Mouse (Mus musculus) forebrain, embryonic 10.5 days (tissue): ENCODE results near the gene Mpp4. TPM values are rescaled to one million over a fixed set of nuclear protein-coding genes. Genes with fewer than 3 reads are reported as not detected.

Experiments
- DNase-seq: peaks from one replicate; pipeline ENCODE4 v3.0.0-alpha.2; 2017; ENCODE audit warnings: low spot score; ENCODE audit errors: extremely low spot score
- H3K27ac ChIP-seq: fragments of 300-500 bp; sonication (generic); 2 replicates; pipeline ENCODE4 v1.5.1; 2016; ENCODE audit warnings: mild to moderate bottlenecking
- H3K27me3 ChIP-seq: fragments of 300-500 bp; sonication (generic); 2 replicates; pipeline ENCODE4 v1.6.1; 2016; ENCODE audit warnings: mild to moderate bottlenecking; ENCODE audit not compliant: poor library complexity, severe bottlenecking
- H3K36me3 ChIP-seq: fragments of 300-500 bp; sonication (generic); replicated peaks from 2 replicates; pipeline ENCODE4 v1.6.1; 2016; ENCODE audit warnings: mild to moderate bottlenecking, moderate library complexity
- H3K4me1 ChIP-seq: fragments of 300-500 bp; sonication (generic); 2 replicates; pipeline ENCODE4 v1.6.1; 2016
- H3K4me3 ChIP-seq: fragments of 300-500 bp; sonication (generic); 2 replicates; pipeline ENCODE4 v1.5.1; 2016; ENCODE audit warnings: mild to moderate bottlenecking, moderate library complexity
- H3K9me3 ChIP-seq: fragments of 300-500 bp; sonication (generic); 2 replicates; pipeline ENCODE4 v1.6.1; 2016; ENCODE audit warnings: mild to moderate bottlenecking, moderate library complexity
- WGBS: fragments of 180-500 bp; shearing (Covaris S2); methylation state at CpG from one replicate; pipeline ENCODE4 v1.1.7; 2016; 5-methylcytosine and 5-hydroxymethylcytosine counted together
- polyA plus RNA-seq: library from polyadenylated mRNA; unstranded; fragments of >200 nt; fragmentation: Nextera tagmentation; extraction: Ambion mirVana; gene quantifications from 2 replicates; pipeline ENCODE4 v1.2.1, GENCODE M21; 2016

Mpp4 gene
- polyA plus RNA-seq, 1 experiment from 2014 or later: 0.20 TPM

GRCm38 (mm10) chr1:59162309-59163024, 722 bp downstream of the Mpp4 start:
- H3K4me3 ChIP-seq: no peak overlapping the region
- no peaks in the 10 kb centered on the region for H3K9me3 ChIP-seq
- peaks cover 27% of the 10 kb centered on the region for H3K36me3 ChIP-seq
- no peak for DNase-seq
- WGBS: 26% methylated on average over 8 of the region's 8 CpGs
- H3K27me3 ChIP-seq: peaks cover 10% of the 10 kb centered on the region; the same call in 1 of the 2 replicates
- peaks cover 24% of the 10 kb centered on the region for H3K4me1 ChIP-seq
- H3K27ac ChIP-seq: no peak overlapping the region

DNA sequence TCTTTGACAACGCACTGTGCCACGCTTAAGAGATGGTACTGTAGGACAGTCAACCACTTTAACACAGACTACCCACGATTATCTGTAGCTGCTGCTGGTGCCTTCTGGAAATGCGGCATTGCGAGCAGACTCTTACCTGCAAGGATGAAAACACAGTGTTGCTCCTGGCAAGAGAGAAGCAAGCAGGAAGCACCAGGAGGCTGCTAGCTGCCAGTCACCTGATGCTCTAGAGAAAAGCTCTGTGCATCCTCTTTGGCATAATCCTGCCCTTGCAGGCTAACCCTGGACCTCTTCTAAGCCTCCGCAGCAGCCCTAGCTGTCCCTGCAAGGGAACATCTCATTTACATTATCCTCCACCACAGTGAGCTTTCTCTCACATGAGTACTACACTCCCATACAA, 1.8 kb downstream of the Mpp4 start:
- peaks cover 10% of the 10 kb centered on the region; the same call in 1 of the 2 replicates for H3K27me3 ChIP-seq
- no peak overlapping the region for H3K4me3 ChIP-seq
- H3K9me3 ChIP-seq: no peaks in the 10 kb centered on the region
- H3K36me3 ChIP-seq: peaks cover 17% of the 10 kb centered on the region
- peaks cover 24% of the 10 kb centered on the region for H3K4me1 ChIP-seq
- WGBS: 63% methylated on average over 6 of the region's 6 CpGs
- DNase-seq: no peak
- H3K27ac ChIP-seq: no peak overlapping the region

DNA sequence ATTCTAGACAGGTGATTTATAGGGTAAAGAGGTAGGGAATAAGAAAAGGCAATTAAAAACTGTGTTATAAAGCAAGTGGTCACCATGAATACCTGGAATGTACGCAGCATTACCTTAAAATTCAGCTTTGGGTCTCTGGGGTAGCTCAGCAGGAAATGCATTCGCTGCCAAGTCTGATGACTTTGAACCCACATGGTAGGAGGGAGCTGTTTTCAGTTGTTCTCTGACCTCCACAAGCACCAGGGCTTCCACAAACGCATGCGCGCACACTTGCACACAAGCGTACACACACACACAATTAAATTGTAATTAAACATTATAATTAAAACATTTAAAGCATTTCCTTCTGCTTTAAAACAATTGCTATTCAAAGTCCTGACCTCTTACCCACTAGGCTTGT, 2.3 kb downstream of the Mpp4 start:
- Histone ChIP-seq H3K36me3 (peaks cover 11% of the 10 kb centered on the region), H3K9me3 (no peaks in the 10 kb centered on the region), H3K4me1 (peaks cover 24% of the 10 kb centered on the region)

GRCm38 (mm10) chr1:59159136-59159535, 4.1 kb downstream of the Mpp4 start:
- Histone ChIP-seq H3K4me3 (no peak overlapping the region), H3K27ac (no peak overlapping the region), H3K4me1 (peaks cover 21% of the 10 kb centered on the region), H3K36me3 (peaks cover 9% of the 10 kb centered on the region), H3K27me3 (peaks cover 10% of the 10 kb centered on the region; the same call in 1 of the 2 replicates), H3K9me3 (no peaks in the 10 kb centered on the region)
- DNase-seq: no peak
- WGBS: 88% methylated on average over 3 of the region's 3 CpGs

More for the DNA sequence above, 2.3 kb downstream of the Mpp4 start:
- no peak overlapping the region for H3K27ac ChIP-seq
- no peak overlapping the region for H3K4me3 ChIP-seq
- no peak for DNase-seq
- H3K27me3 ChIP-seq: peaks cover 10% of the 10 kb centered on the region; the same call in 1 of the 2 replicates
- 88% methylated on average over 6 of the region's 6 CpGs for WGBS

DNA sequence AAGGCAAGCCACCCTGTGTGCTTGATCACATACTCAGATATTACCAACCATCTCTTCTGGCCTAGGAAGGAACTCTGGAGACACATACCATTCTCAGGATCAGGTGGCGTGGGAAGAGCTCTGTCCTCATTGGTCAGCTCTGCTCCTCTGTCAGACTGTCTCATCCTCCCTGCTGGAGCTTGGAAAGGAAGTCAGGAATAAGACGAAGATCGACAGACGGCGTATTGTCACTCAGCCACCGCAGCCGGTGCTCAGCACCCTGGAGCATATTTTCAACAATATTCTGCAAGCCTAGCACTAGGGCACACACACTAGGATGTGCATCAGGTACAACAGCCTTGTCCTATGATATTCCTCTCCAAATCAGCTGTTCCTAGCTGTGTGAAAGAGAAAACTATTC, 4.7 kb downstream of the Mpp4 start:
- Histone ChIP-seq H3K36me3 (peaks cover 5% of the 10 kb centered on the region), H3K4me1 (peaks cover 18% of the 10 kb centered on the region), H3K27ac (no peak overlapping the region), H3K27me3 (peaks cover 10% of the 10 kb centered on the region; the same call in 1 of the 2 replicates), H3K4me3 (no peak overlapping the region), H3K9me3 (no peaks in the 10 kb centered on the region)
- WGBS: 86% methylated on average over 7 of the region's 7 CpGs
- DNase-seq: no peak

- peaks cover 10% of the 10 kb centered on the region; the same call in 1 of the 2 replicates for H3K27me3 ChIP-seq
- 91% methylated on average over 4 of the region's 4 CpGs for WGBS
- no peaks in the 10 kb centered on the region for H3K9me3 ChIP-seq
- no peak overlapping the region for H3K4me3 ChIP-seq
- no peak overlapping the region for H3K27ac ChIP-seq
- DNase-seq: no peak
- H3K36me3 ChIP-seq: no peaks in the 10 kb centered on the region
- peaks cover 12% of the 10 kb centered on the region for H3K4me1 ChIP-seq
Measured at GRCm38 (mm10) chr1:59157846-59158245, 5.3 kb downstream of the Mpp4 start.

GRCm38 (mm10) chr1:59152346-59152745, 10.8 kb downstream of the Mpp4 start:
- H3K4me3 ChIP-seq: no peak overlapping the region
- DNase-seq: no peak
- WGBS: 81% methylated on average over 4 of the region's 4 CpGs
- H3K36me3 ChIP-seq: no peaks in the 10 kb centered on the region
- H3K4me1 ChIP-seq: no peaks in the 10 kb centered on the region
- H3K27me3 ChIP-seq: no peaks in the 10 kb centered on the region
- H3K9me3 ChIP-seq: no peaks in the 10 kb centered on the region
- no peak overlapping the region for H3K27ac ChIP-seq

GRCm38 (mm10) chr1:59150542-59150941, 12.6 kb downstream of the Mpp4 start:
- WGBS: 83% methylated on average over 5 of the region's 5 CpGs
- H3K4me1 ChIP-seq: no peaks in the 10 kb centered on the region
- no peaks in the 10 kb centered on the region for H3K27me3 ChIP-seq
- no peaks in the 10 kb centered on the region for H3K36me3 ChIP-seq
- H3K9me3 ChIP-seq: no peaks in the 10 kb centered on the region
- no peak overlapping the region for H3K4me3 ChIP-seq
- H3K27ac ChIP-seq: no peak overlapping the region
- DNase-seq: no peak

GRCm38 (mm10) chr1:59144543-59144942, 18.6 kb downstream of the Mpp4 start:
- no peaks in the 10 kb centered on the region for H3K27me3 ChIP-seq
- 82% methylated on average over 10 of the region's 10 CpGs for WGBS
- H3K9me3 ChIP-seq: no peaks in the 10 kb centered on the region
- no peak overlapping the region for H3K27ac ChIP-seq
- DNase-seq: no peak
- no peaks in the 10 kb centered on the region for H3K36me3 ChIP-seq
- H3K4me3 ChIP-seq: no peak overlapping the region
- no peaks in the 10 kb centered on the region for H3K4me1 ChIP-seq

DNA sequence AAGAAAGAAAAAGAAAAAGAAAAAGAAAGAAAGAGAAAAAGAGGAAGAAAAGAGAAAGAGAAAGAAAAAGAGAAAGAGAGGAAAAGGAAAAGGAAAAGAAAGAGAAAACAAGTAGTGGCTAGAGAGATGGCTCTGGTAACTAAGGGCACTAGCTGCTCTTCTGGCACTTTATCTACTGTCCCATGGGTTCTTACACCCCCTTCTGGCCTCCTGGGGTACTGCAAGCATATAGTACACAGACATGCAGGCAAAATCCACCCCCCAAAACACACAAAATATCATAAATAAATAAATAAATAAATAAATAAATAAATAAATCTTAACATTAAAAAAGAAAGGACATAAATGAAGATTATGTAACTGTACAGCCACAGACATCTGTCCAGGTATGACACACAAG, 20.4 kb downstream of the Mpp4 start:
- Histone ChIP-seq H3K9me3 (no peaks in the 10 kb centered on the region), H3K4me3 (no peak overlapping the region), H3K27me3 (no peaks in the 10 kb centered on the region), H3K36me3 (no peaks in the 10 kb centered on the region), H3K27ac (no peak overlapping the region), H3K4me1 (no peaks in the 10 kb centered on the region)
- DNase-seq: peak; percentile 58

DNA sequence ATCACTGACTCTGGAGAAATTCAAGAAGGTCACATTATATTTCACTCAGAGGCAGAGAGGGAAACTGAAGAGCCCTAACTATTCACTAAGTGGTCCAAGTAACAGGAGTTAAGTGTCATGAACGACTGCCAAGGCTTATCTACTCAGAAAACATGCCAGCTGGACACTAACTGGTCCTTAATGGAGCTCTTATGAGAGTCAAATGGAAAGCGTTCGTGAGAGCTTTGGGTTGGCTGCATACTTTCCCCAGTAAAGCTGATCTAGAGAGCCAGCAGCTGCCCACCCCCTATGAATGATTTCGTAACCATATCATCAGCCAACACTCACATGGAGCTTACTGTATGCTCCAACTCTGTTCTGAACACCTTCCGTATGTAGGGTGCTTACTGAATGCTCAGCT, 28.8 kb downstream of the Mpp4 start:
- no peak overlapping the region for H3K4me3 ChIP-seq
- no peak overlapping the region for H3K27ac ChIP-seq
- no peaks in the 10 kb centered on the region for H3K4me1 ChIP-seq
- H3K9me3 ChIP-seq: no peaks in the 10 kb centered on the region
- H3K36me3 ChIP-seq: no peaks in the 10 kb centered on the region
- 86% methylated on average over 5 of the region's 5 CpGs for WGBS
- no peak for DNase-seq
- H3K27me3 ChIP-seq: no peaks in the 10 kb centered on the region

DNA sequence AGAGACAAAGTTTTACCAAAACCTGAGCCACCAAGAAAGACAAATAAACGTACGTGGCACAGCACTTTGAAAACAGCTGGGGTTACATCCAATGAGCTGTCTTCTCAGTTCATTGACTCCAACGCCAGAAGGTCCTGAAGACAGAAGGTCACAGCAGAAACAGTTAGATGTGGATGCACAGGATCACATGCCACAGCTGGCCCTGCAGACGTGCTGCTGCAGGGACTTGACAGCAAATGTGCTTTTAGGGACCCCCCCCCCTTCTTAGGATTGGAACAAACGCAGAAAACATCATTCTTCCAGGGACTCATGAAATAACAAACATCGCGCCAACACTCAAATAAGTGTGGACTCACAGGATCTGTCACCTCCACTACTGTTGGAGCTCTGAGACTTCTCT, 34.3 kb downstream of the Mpp4 start:
- no peak for DNase-seq
- Histone ChIP-seq H3K4me1 (no peaks in the 10 kb centered on the region), H3K27me3 (no peaks in the 10 kb centered on the region), H3K4me3 (no peak overlapping the region), H3K27ac (no peak overlapping the region), H3K9me3 (no peaks in the 10 kb centered on the region), H3K36me3 (no peaks in the 10 kb centered on the region)
- 83% methylated on average over 7 of the region's 7 CpGs for WGBS

GRCm38 (mm10) chr1:59125558-59125957, 37.6 kb downstream of the Mpp4 start:
- WGBS: 78% methylated on average over 5 of the region's 5 CpGs
- H3K27me3 ChIP-seq: no peaks in the 10 kb centered on the region
- no peaks in the 10 kb centered on the region for H3K9me3 ChIP-seq
- H3K4me3 ChIP-seq: no peak overlapping the region
- no peaks in the 10 kb centered on the region for H3K36me3 ChIP-seq
- no peak overlapping the region for H3K27ac ChIP-seq
- no peak for DNase-seq
- peaks cover 6% of the 10 kb centered on the region for H3K4me1 ChIP-seq
